Mouse (Mus musculus): ENCODE results near the gene Fam219b.

Fam219b gene

GRCm38 (mm10) chr9:57524439-57524838 is 12.9 kb upstream of the Fam219b start:
- DNase-seq (ENCODE audit: low read depth, low spot score) = no peak

GRCm38 (mm10) chr9:57525516-57525915 is 11.8 kb upstream of the Fam219b start:
- DNase-seq (ENCODE audit: low read depth, low spot score) = no peak

GRCm38 (mm10) chr9:57526435-57526834 is 10.9 kb upstream of the Fam219b start:
- no peak for DNase-seq (ENCODE audit: low read depth, low spot score)

- no peak for DNase-seq (ENCODE audit: low read depth, low spot score)
These were observed 5.4 kb upstream of the Fam219b start for GRCm38 (mm10) chr9:57531946-57532345.

GRCm38 (mm10) chr9:57536362-57536761 is 966 bp upstream of the Fam219b start:
- DNase-seq (ENCODE audit: low read depth, low spot score) = no peak

- DNase-seq (ENCODE audit: low read depth, low spot score) = no peak
These were observed 427 bp downstream of the Fam219b start for GRCm38 (mm10) chr9:57537728-57538181.

GRCm38 (mm10) chr9:57539550-57539949 is 2.2 kb downstream of the Fam219b start:
- no peak for DNase-seq (ENCODE audit: low read depth, low spot score)

- DNase-seq (ENCODE audit: low read depth, low spot score) = peak; percentile 53
These were observed 4.0 kb downstream of the Fam219b start for GRCm38 (mm10) chr9:57541312-57541711.

- no peak for DNase-seq (ENCODE audit: low read depth, low spot score)
These were observed 6.6 kb downstream of the Fam219b start for GRCm38 (mm10) chr9:57543951-57544350.

- DNase-seq (ENCODE audit: low read depth, low spot score) = peak; percentile 26
These were observed 10.0 kb downstream of the Fam219b start for GRCm38 (mm10) chr9:57547287-57547686.

- peak; percentile 54 for DNase-seq (ENCODE audit: low read depth, low spot score)
These were observed 10.5 kb downstream of the Fam219b start for GRCm38 (mm10) chr9:57547869-57548268.

GRCm38 (mm10) chr9:57549186-57549585 is 11.9 kb downstream of the Fam219b start:
- DNase-seq (ENCODE audit: low read depth, low spot score) = no peak

- no peak for DNase-seq (ENCODE audit: low read depth, low spot score)
These were observed 13.0 kb downstream of the Fam219b start for GRCm38 (mm10) chr9:57550126-57550862.

- peak; percentile 73 for DNase-seq (ENCODE audit: low read depth, low spot score)
These were observed 15.0 kb downstream of the Fam219b start, which contains the start of gene Mpi for GRCm38 (mm10) chr9:57552139-57552887. Gene Mpi, minus strand, starts transcription at chr9:57552763.

GRCm38 (mm10) chr9:57553119-57553518 is 15.8 kb downstream of the Fam219b start:
- DNase-seq (ENCODE audit: low read depth, low spot score) = no peak

- DNase-seq (ENCODE audit: low read depth, low spot score) = peak; percentile 35
These were observed 17.4 kb downstream of the Fam219b start for GRCm38 (mm10) chr9:57554753-57555152.

- DNase-seq (ENCODE audit: low read depth, low spot score) = no peak
These were observed 19.9 kb downstream of the Fam219b start for GRCm38 (mm10) chr9:57557215-57557614.

- no peak for DNase-seq (ENCODE audit: low read depth, low spot score)
These were observed 21.3 kb downstream of the Fam219b start for GRCm38 (mm10) chr9:57558625-57559024.

GRCm38 (mm10) chr9:57559568-57559967 is 22.2 kb downstream of the Fam219b start:
- DNase-seq (ENCODE audit: low read depth, low spot score) = no peak

GRCm38 (mm10) chr9:57560263-57560662 is 22.9 kb downstream of the Fam219b start:
- no peak for DNase-seq (ENCODE audit: low read depth, low spot score)

- peak; percentile 96 for DNase-seq (ENCODE audit: low read depth, low spot score)
These were observed 23.8 kb downstream of the Fam219b start, which contains the start of gene Scamp2 for GRCm38 (mm10) chr9:57560861-57561710. Gene Scamp2, plus strand, starts transcription at chr9:57560943.

GRCm38 (mm10) chr9:57561711-57562099 is 24.4 kb downstream of the Fam219b start:
- no peak for DNase-seq (ENCODE audit: low read depth, low spot score)

All from ZHBTc4 (cell line).